In genomic region chr7:115625956-115626355, GRCm38 (mm10) we compare ENCODE assay signal across 13 mouse cellular contexts.
DNase-seq lines count a peak whose midpoint lies in the region; ATAC-seq and TF ChIP-seq lines count a peak whose summit lies in the region.
"Had no signal": no experiment of that assay in that cellular context is flagged by ENCODE, and none has a peak within 500 bp of the region (broad histone marks: within the 10 kb centered on the region; RNA-seq: fewer than 3 reads in every experiment).

No protein-coding gene starts in this region.

- H3K79me2 ChIP-seq in heart, adult 2 months (replicated peaks; ENCODE audit: control insufficient read depth, insufficient read depth, low read length): no peaks in the 10 kb centered on the region

- no peaks in the 10 kb centered on the region for H3K36me3 ChIP-seq in forebrain, embryonic 10.5 days (replicated peaks)
- H3K36me3 ChIP-seq in forebrain, embryonic 16.5 days (ENCODE audit: control insufficient read depth, insufficient read depth): no peaks in the 10 kb centered on the region
- no peaks in the 10 kb centered on the region for H3K36me3 ChIP-seq in heart, embryonic 16.5 days (ENCODE audit: control insufficient read depth, insufficient read depth)
- peaks cover 19% of the 10 kb centered on the region for H3K36me3 ChIP-seq in heart, adult 2 months (ENCODE audit: control insufficient read depth, insufficient read depth, low read length)
- no peaks in the 10 kb centered on the region for H3K36me3 ChIP-seq in midbrain, embryonic 12.5 days
- no peaks in the 10 kb centered on the region for H3K36me3 ChIP-seq in midbrain, embryonic 15.5 days (replicated peaks)

- no peak for ATAC-seq in forebrain, embryonic 16.5 days
- no peak for ATAC-seq in heart, embryonic 16.5 days (replicated peaks; ENCODE audit: extremely low read depth, insufficient read depth, low FRiP score)
- ATAC-seq in midbrain, embryonic 12.5 days (ENCODE audit: low FRiP score, low read depth): no peak
- ATAC-seq in midbrain, embryonic 15.5 days (replicated peaks): no peak

- no peak for TF ChIP-seq CTCF in heart, adult 2 months (IDR thresholded peaks at IDR 0.05)

- H3K4me2 ChIP-seq in forebrain, embryonic 16.5 days (ENCODE audit: low read length): no peak overlapping the region
- H3K4me2 ChIP-seq in heart, embryonic 16.5 days (ENCODE audit: low read depth, low read length): no peak overlapping the region
- H3K4me2 ChIP-seq in midbrain, embryonic 12.5 days (replicated peaks): no peak overlapping the region
- H3K4me2 ChIP-seq in midbrain, embryonic 15.5 days: no peak overlapping the region
- H3K4me2 ChIP-seq: hindbrain, embryonic 14.5 days had no signal

- no peak overlapping the region for H3K4me3 ChIP-seq in forebrain, embryonic 10.5 days
- no peak overlapping the region for H3K4me3 ChIP-seq in forebrain, embryonic 16.5 days (replicated peaks; ENCODE audit: low read length)
- no peak overlapping the region for H3K4me3 ChIP-seq in heart, embryonic 16.5 days (ENCODE audit: low read length)
- H3K4me3 ChIP-seq in heart, adult 2 months: no peak overlapping the region
- no peak overlapping the region for H3K4me3 ChIP-seq in midbrain, embryonic 12.5 days
- no peak overlapping the region for H3K4me3 ChIP-seq in midbrain, embryonic 15.5 days

- H3K27me3 ChIP-seq in forebrain, embryonic 10.5 days (ENCODE audit: poor library complexity, severe bottlenecking): peaks cover 10% of the 10 kb centered on the region
- H3K27me3 ChIP-seq in forebrain, embryonic 16.5 days (replicated peaks; ENCODE audit: control insufficient read depth, insufficient read depth, low read length): no peaks in the 10 kb centered on the region
- no peaks in the 10 kb centered on the region for H3K27me3 ChIP-seq in heart, embryonic 16.5 days (ENCODE audit: control insufficient read depth, insufficient read depth, low read length)
- no peaks in the 10 kb centered on the region for H3K27me3 ChIP-seq in heart, adult 2 months (ENCODE audit: control insufficient read depth, insufficient read depth, low read length)
- no peaks in the 10 kb centered on the region for H3K27me3 ChIP-seq in midbrain, embryonic 12.5 days
- H3K27me3 ChIP-seq in midbrain, embryonic 15.5 days (replicated peaks): no peaks in the 10 kb centered on the region

- no peak for TF ChIP-seq EP300 in heart, adult 2 months (IDR thresholded peaks at IDR 0.05; ENCODE audit: insufficient read depth, low read depth, low read length)

- DNase-seq in forebrain, embryonic 10.5 days (ENCODE audit: extremely low spot score, low spot score): no peak
- no peak for DNase-seq in heart, adult 2 months
- DNase-seq in frontal cortex, postnatal 36 days (ENCODE audit: low spot score in 2 of 2): no peak
- no peak for DNase-seq in thymus, postnatal 0 days (ENCODE audit: low spot score)
- DNase-seq: adrenal gland, postnatal 10 days; cerebellum, adult 9-10 months; kidney, adult 2 months; kidney, postnatal 36 days had no signal

- peak overlapping the region; percentile 48 for H3K27ac ChIP-seq in forebrain, embryonic 10.5 days
- no peak overlapping the region for H3K27ac ChIP-seq in forebrain, embryonic 16.5 days (ENCODE audit: low read length)
- peak overlapping the region; percentile 40; the same call in 1 of the 2 replicates for H3K27ac ChIP-seq in heart, embryonic 16.5 days (ENCODE audit: low read length)
- no peak overlapping the region for H3K27ac ChIP-seq in heart, adult 2 months
- 0 out of 2 replicates have a peak overlapping the region, but pooled peaks have one; percentile 30 for H3K27ac ChIP-seq in midbrain, embryonic 12.5 days (replicated peaks)
- no peak overlapping the region for H3K27ac ChIP-seq in midbrain, embryonic 15.5 days

- peaks cover 46% of the 10 kb centered on the region for H3K4me1 ChIP-seq in forebrain, embryonic 10.5 days
- peaks cover 16% of the 10 kb centered on the region for H3K4me1 ChIP-seq in forebrain, embryonic 16.5 days (replicated peaks; ENCODE audit: control insufficient read depth, insufficient read depth, low read length)
- peaks cover 45% of the 10 kb centered on the region for H3K4me1 ChIP-seq in heart, embryonic 16.5 days (ENCODE audit: control insufficient read depth, insufficient read depth, low read length)
- peaks cover 15% of the 10 kb centered on the region for H3K4me1 ChIP-seq in heart, adult 2 months (ENCODE audit: control insufficient read depth, insufficient read depth, low read length)
- H3K4me1 ChIP-seq in midbrain, embryonic 12.5 days: peaks cover 30% of the 10 kb centered on the region
- peaks cover 12% of the 10 kb centered on the region for H3K4me1 ChIP-seq in midbrain, embryonic 15.5 days

- H3K9ac ChIP-seq in forebrain, embryonic 16.5 days (replicated peaks; ENCODE audit: low read depth, low read length): no peak overlapping the region
- 0 out of 2 replicates have a peak overlapping the region, but pooled peaks have one; percentile 26 for H3K9ac ChIP-seq in heart, embryonic 16.5 days (ENCODE audit: low read length)
- H3K9ac ChIP-seq in heart, adult 2 months (ENCODE audit: low read depth, low read length): no peak overlapping the region
- no peak overlapping the region for H3K9ac ChIP-seq in midbrain, embryonic 12.5 days (replicated peaks)
- no peak overlapping the region for H3K9ac ChIP-seq in midbrain, embryonic 15.5 days
- H3K9ac ChIP-seq: hindbrain, embryonic 14.5 days had no signal

- WGBS in forebrain, embryonic 10.5 days: 85% methylated on average over 4 of the region's 4 CpGs
- WGBS in forebrain, embryonic 16.5 days: 68% methylated on average over 4 of the region's 4 CpGs
- 59% methylated on average over 4 of the region's 4 CpGs for WGBS in heart, embryonic 16.5 days
- 72% methylated on average over 4 of the region's 4 CpGs for WGBS in heart, adult 2 months
- 82% methylated on average over 4 of the region's 4 CpGs for WGBS in midbrain, embryonic 12.5 days
- 79% methylated on average over 4 of the region's 4 CpGs for WGBS in midbrain, embryonic 15.5 days

- no peak for TF ChIP-seq POLR2A in heart, adult 2 months (IDR thresholded peaks at IDR 0.05; ENCODE audit: insufficient read depth, low read depth, low read length)

- no peaks in the 10 kb centered on the region for H3K9me3 ChIP-seq in forebrain, embryonic 10.5 days
- H3K9me3 ChIP-seq in forebrain, embryonic 16.5 days (ENCODE audit: control insufficient read depth, low read length): no peaks in the 10 kb centered on the region
- H3K9me3 ChIP-seq in heart, embryonic 16.5 days (replicated peaks; ENCODE audit: control insufficient read depth, low read length): no peaks in the 10 kb centered on the region
- H3K9me3 ChIP-seq in midbrain, embryonic 12.5 days: no peaks in the 10 kb centered on the region
- no peaks in the 10 kb centered on the region for H3K9me3 ChIP-seq in midbrain, embryonic 15.5 days

- intact Hi-C loops in heart, adult 2 months (cut with DNase I): no loop called here

Comparison
In these comparisons a context has a peak if more than half of its experiments do, and no peak if none do; other contexts are left out.
1. H3K27ac ChIP-seq: peak in forebrain, embryonic 10.5 days (single experiment), heart, embryonic 16.5 days (single experiment) and midbrain, embryonic 12.5 days (single experiment); none in forebrain, embryonic 16.5 days (single experiment), heart, adult 2 months (single experiment) and midbrain, embryonic 15.5 days (single experiment).